Mouse (Mus musculus) cerebellum, adult 9-11 months (tissue): ENCODE measurements at regions not wholly inside any gene's neighbourhood (a gene's known extent, or its start where the extent isn't known, plus 50 kb on each side); places are given as distances from the start of the nearest gene placed in this dataset.

ENCODE experiments used
- DNase-seq: peaks from one replicate; pipeline ENCODE4 v3.0.0; 2022

GRCm38 (mm10) chr8:12151679-12152078, 126.9 kb upstream of the A230072I06Rik start:
- no peak for DNase-seq

DNA sequence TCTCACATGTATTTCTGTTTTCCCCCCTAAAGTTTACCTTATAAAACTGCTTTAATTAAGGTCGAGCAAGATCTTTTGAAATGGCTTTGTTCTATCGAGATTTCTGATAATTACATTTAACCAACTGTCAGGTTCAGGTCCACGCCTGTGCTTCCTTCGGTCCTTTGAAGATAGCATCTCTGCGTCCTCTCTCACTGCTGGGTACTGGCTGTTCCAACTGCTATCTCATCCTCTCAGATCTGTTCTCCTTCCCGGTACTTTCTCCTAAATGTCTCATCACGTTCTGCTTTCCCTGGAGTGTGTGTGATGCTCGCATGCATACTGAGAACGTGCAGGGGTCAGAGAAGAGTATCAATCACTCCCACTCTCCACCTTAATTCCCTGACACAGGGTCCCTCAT, 125.8 kb upstream of the A230072I06Rik start:
- no peak for DNase-seq

GRCm38 (mm10) chr8:12156893-12157292, 121.7 kb upstream of the A230072I06Rik start:
- no peak for DNase-seq

DNA sequence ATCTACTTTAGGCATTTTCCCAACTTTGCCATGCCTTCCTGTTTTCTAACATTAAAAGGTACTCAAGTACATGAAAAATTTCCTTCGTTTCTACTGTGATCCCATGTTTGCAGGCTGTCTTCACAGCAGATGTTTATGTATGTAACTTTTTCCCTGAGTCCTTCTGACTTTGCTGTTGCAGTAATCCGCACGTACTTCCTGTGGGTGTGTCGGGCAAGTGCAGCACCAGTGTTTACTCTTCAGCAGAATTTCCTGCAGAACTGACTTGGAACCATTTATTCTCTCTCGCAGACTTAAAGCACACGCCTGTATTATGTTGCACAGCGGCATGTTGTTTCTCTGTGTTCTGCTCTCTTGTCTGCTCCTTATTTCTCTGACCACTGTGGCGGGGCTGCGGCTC, 120.4 kb upstream of the A230072I06Rik start:
- DNase-seq: no peak

DNA sequence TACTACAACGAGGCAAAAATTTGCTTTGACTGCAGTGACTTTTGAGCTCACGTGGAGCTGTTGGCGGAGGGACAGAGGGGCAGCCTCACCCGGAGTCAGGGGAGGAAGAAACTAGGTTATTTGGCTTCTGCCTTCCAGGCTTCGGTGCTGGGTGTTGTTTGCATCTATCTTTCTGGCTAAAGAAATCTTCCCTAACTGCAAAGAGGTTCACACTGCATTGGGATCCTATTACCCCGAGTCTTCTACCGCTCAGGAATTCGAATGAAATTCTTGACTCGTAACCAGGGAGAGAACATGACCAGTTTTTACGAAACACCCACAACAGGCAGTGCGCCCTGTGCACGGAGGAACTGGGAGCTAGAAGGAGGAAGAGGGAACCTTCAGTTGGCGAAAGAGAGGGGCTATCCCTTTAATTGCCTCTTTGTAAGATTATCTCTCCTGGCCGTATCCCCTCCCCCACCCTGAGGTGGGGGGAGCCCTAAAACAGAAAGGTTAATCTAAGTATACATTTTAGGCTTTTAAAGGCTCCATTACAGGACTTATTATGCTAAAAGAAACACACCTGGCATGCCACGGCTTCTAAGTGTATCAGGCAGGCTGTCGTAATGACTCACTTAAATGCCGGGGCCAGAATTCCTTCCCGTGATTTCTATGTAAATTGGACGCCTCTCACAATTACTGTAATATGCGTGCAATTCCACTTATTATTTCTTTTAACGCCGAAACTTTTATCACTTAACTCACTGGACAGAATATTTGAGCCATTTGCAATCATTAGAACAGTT, 115.5 kb upstream of the A230072I06Rik start:
- no peak for DNase-seq

DNA sequence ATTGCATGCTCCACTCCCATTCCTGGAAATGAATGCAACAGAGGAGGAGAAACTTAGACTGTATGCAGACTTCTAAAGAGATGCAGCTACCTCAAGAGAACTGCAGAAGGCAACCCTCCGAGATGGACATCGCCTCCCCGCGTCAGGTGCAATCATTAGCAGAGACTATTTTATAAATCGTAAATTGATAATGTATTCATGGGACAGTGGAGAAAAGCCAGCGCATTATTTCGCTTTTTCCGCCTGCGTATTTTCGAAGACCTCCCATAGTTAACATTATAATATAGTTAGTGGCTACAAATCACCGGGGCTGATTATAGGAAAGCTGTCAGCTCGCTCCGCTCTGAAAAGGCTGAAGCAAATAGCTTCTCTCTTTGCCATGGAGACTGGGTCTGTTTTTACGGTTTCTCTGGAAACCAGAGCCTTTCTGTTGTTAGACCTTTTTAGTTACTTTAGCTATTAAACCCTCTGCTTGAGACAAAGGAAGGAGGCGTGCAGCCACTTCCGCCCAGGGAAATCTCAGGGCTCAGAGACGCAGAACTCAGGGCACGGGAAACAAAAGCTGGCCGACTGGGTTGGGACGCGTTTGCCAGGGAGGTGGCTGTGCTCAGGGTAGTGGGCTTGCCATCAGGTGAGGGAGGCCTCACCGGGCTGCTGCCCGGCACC, 113.0 kb upstream of the A230072I06Rik start:
- DNase-seq: no peak

- DNase-seq: no peak
Measured at GRCm38 (mm10) chr8:12171788-12172187, 106.8 kb upstream of the A230072I06Rik start.

DNA sequence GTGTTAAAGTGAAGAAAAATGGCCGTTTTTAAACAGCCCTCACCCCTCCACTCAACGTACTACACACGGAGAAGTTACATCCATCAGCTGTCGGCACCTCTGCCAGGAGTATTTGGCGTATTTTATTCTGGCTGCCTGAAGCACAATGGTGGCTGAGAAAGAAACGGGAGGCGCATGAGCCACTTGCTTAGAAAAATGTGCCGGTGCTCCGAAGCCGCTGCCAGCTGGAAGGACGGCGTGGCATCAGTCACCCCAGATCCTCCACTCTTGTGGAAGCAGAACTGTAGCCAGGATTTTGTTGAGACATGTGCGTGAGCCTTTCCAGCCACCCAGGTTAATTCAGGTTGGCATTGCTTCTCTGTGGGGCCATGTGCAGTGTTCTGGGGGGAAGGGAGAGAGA, 103.1 kb upstream of the A230072I06Rik start:
- no peak for DNase-seq

GRCm38 (mm10) chr8:12184666-12185065, 94.0 kb upstream of the A230072I06Rik start:
- DNase-seq: no peak

- DNase-seq: no peak
Measured at GRCm38 (mm10) chr8:12187366-12187765, 91.3 kb upstream of the A230072I06Rik start.

DNA sequence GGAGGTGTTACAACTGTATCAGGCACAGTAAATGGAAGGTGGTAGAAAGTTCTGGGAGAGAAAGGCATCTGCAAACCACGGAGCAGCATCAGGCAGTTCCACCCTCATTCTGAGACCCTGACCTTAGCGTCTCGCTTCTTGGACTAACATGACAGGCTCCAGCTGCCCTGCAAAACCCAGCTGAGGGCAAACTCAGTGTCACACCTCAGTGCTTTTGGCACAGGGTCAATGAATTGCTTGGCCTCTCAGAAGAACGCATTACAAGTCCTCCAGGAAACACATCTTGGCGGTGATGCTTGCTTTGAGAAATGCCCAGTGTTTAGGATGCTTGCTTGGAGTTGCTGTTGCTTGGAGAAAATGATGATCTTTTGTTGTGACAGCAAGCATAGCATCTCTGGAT, 90.2 kb upstream of the A230072I06Rik start:
- no peak for DNase-seq

DNA sequence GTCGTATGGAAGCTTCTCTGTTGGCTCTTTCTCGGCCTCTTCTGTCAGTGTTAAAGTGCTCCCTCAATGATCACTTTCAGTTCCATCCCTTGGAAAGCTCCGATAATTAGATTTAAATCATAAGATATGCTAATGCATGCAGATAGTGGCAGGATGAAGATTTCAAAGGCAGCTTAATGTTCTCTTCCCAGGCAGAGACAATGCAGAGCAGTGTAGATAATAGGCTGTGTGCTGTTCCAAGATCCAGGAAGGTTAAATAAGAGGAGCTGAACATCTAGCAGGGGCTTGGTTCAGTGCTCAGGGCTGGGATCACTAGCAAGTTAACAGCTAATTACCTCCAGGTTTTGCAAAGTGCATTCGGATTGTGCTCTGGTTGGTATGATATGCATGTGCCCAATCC, 89.7 kb upstream of the A230072I06Rik start:
- no peak for DNase-seq

DNA sequence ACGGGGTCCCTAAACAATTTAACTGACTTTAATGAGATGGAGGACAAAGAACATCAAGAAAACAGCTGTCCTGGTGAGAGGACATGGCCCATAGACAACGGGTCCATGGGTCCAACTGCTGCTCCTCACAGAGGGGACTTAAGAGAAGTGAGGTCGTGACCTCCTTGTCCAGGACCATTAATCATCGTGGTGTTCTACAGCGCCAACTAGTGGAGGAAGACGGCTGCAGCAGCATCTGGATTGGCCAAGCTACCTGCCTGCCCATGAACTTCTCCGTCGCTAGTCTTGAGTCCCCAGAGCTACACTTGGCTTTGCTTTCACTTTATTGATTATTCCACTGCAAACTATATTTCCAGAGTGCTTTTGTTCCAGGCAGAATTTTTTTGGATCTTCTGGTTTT, 86.6 kb upstream of the A230072I06Rik start:
- DNase-seq: no peak

DNA sequence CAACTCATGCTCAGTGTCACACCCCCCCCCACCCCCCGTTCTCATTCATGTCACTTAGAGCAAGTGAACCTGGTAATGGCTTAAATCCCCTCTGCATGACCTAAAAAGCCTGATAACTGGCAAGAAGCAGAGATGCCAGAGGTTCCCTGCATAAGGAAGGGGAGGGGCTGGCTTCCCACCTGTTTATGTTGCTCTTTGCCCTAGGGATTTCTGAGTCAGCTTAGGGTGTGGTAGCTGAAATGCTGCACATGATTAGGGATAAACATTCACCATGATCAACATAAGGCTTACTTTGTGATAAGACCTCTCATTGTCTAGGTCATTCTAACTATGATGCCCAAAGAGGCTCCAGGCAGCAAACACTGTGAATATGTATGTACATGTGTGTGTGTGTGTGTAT, 72.7 kb upstream of the A230072I06Rik start:
- no peak for DNase-seq

DNA sequence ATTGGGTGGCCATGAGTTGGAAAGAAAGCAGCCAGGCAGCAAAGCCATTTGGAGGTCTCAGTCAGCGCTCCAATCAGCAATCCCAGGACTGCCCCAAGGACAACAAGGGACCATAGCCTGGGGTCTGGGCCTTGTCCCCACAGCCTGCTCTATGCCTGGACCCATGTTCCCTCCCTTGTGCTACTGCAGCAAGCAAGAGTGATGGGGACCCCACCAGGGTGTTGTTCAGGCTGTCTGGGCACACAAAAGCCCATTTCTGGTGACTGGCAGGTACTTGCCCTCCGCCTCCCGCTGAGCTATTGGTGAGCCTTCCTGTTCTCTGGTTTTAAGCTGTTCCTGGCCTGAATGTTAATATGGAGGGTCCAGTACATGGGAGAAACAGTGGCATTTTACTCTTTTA, 71.2 kb upstream of the A230072I06Rik start:
- no peak for DNase-seq

DNA sequence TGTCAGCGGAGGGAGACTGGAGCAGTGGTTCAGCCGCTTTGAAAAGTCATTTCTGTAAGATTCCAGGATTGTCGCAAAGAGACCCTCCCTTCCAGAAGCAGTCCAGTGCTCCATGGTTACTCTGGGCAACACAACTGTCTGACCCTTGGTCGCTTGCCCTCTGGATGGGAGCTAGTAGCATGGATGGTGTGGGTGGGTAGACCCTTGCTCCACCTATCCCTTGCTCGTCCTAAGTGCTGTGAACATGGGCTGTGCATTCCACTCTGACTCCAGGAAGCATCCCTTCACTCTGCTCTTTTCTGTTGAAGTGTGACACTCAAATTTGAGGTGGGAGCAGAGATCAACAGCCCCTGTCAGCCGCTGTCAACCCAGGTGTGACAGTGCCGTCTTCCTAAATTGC, 64.8 kb upstream of the A230072I06Rik start:
- DNase-seq: no peak

- no peak for DNase-seq
Measured at GRCm38 (mm10) chr8:12214205-12215019, 64.2 kb upstream of the A230072I06Rik start.

DNA sequence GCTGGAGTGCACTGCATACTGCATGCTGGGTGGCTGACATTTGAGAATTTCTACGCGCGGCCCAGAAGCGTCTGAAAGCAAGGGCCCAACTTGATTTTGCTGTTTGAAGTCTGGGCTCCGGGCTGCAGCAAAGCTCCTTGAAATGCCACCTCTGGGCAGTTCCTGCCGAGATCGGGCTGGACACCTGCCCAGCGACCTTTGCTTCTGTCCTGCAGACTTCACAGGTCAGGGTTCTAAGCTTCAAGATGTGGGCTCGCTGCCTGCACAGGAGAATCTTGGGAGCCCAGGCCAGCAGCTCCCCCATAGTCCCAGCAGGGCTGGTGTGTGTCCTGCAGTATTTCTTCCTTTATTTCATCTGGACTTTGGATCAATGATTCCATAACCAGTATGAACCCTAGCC, 57.1 kb upstream of the A230072I06Rik start:
- DNase-seq: no peak

GRCm38 (mm10) chr8:12223376-12223775, 55.2 kb upstream of the A230072I06Rik start:
- DNase-seq: no peak
